Mouse (Mus musculus) urinary bladder, adult 18-20 months (tissue): ENCODE data around the gene Cltrn.

Source experiments
- DNase-seq, 2 experiments: peaks; one replicate each; pipeline ENCODE4 v3.0.0; 2022; ENCODE audit warnings: low spot score in 2 of 2, mixed read lengths in 2 of 2

The Cltrn gene

GRCm38 (mm10) chrX:164135304-164135818 lies 46.7 kb downstream of the Cltrn start:
- DNase-seq: no peak

GRCm38 (mm10) chrX:164139032-164139431 lies 50.4 kb downstream of the Cltrn start, which contains the start of gene Ace2:
Ace2 (plus strand) TSS chrX:164139332.
- DNase-seq: no peak

- no peak for DNase-seq
Observed at GRCm38 (mm10) chrX:164145463-164146250, 57.0 kb downstream of the Cltrn start.

GRCm38 (mm10) chrX:164152703-164153102 lies 64.1 kb downstream of the Cltrn start:
- DNase-seq: no peak

- no peak for DNase-seq
Observed at GRCm38 (mm10) chrX:164153606-164154005, 65.0 kb downstream of the Cltrn start.

GRCm38 (mm10) chrX:164154594-164154993 lies 66.0 kb downstream of the Cltrn start:
- DNase-seq: no peak

- no peak for DNase-seq
Observed at GRCm38 (mm10) chrX:164164681-164165080, 76.1 kb downstream of the Cltrn start.
